Mouse (Mus musculus) left cerebral cortex, adult 9 months (tissue): ENCODE data around the gene Zfp30.

Experiments used
- DNase-seq, 2 experiments: peaks; one replicate each; pipeline ENCODE4 v3.0.0; 2022; ENCODE audit warnings: low spot score in 2 of 2

Gene Zfp30

GRCm38 (mm10) chr7:29829804-29830203 is 46.0 kb downstream of the Zfp30 start:
- DNase-seq = no peak

GRCm38 (mm10) chr7:29836816-29837215 is 53.0 kb downstream of the Zfp30 start:
- no peak for DNase-seq

- no peak for DNase-seq
Measured at GRCm38 (mm10) chr7:29839256-29839655, 55.5 kb downstream of the Zfp30 start.

GRCm38 (mm10) chr7:29842105-29842504 is 58.3 kb downstream of the Zfp30 start:
- no peak for DNase-seq
